Mouse (Mus musculus): ENCODE measurements around the gene Zxdc.
A peak's percentile ranks its signal among the peaks of the same experiment; 100 is the strongest.

GRCm38 (mm10) chr6:90450179-90450578 is 80.9 kb downstream of the Zxdc start:
- peak; percentile 96 for TF ChIP-seq CTCF (IDR thresholded peaks at IDR 0.05)
- no peak for TF ChIP-seq EP300 (IDR thresholded peaks at IDR 0.05)

All from lung, postnatal 0 days (tissue).